Mouse (Mus musculus) embryonic stem cell, embryonic (primary cell): ENCODE data around the gene Cpa2.

ENCODE experiments used
- CTCF ChIA-PET, 4 experiments: fragments of 300-600 bp in 2 of 4; fragments of 350-600 bp in 2 of 4; sonication (Branson Sonifier 250); formaldehyde crosslinking; loops; one replicate each; lab custom pipeline; 2022; ENCODE audit warnings: inconsistent platforms in 2 of 4; lab: Charles Lee
- POLR2A ChIA-PET, 4 experiments: fragments of 300-600 bp in 2 of 4; fragments of 350-600 bp in 2 of 4; sonication (Branson Sonifier 250); formaldehyde crosslinking; loops; one replicate each; lab custom pipeline; 2022; ENCODE audit warnings: antibody characterized with exemption in 4 of 4, inconsistent platforms in 1 of 4; lab: Charles Lee

Gene Cpa2

DNA sequence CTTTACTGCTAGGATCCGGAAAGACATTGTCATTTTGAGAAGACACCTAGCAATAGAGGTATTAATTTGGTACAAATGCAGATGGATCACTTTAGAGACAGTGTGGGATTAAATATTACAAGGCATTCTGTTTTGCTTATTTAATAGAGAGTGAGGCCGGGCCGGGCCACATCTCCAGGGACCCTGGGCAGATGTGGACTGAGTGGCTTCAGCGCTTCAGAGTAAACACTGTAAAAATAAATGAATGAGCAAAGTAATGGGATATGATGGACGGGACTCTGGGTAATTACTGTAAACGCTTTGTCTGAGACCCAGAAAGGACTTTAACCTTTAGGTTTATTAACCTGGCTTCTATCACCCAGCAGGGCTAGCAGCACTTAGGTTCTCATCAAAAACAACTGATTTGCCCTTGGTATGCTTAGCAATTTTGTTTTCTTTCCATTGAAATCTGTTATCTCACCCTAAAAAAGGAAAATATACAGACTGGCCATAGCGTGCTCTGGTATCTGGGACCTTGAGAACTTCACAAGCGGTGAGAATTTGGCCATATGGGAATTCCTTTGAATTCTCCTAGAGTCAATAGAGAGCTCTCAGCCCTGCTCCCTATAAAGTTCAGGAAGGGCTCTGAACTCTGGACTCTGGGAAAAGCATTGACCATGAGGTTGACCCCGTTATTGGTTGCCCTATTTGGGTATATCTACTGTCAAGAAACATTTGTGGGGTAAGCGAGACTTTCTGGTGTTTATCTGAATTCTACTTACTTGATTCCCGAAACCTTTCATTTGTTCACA lies at the start of gene Cpa2:
Gene Cpa2, plus strand, starts transcription at position 574 of the 791 bp plus-strand sequence.
- ChIA-PET CTCF (no interaction called here), POLR2A (interaction anchor here in 1 of 4 experiments (0.7 to 1.4 kb wide), 2 partner anchors 31 kb away, joined by 3 read pairs; partner anchors contain the start of genes Ssmem1 and Tmem209)

DNA sequence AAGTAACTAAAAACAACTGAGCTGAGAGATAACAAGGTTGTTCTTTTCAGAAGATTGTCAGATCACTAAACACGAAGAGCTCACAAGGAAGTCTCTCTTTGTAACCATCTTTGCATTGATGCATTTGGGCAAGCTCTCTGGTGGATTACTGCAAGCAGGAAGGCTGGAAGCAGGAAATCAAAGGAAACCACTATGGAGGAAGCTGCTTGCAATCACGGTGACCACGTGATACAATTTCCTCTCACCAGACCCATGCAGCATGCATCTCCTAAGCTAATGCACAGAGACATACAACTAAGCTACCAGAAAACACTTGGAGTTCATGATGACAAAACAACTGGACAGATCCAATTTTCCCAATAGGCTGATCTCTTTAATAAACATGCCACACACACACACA lies 42.3 kb upstream of the Cpa2 start:
- POLR2A ChIA-PET, result interaction anchor here in 3 of 4 experiments (1.0 to 5.6 kb wide), 10 partner anchors 10 to 108 kb away, joined by 4 to 43 read pairs (median 6); partner anchors contain the start of genes Ssmem1 (in 3 of the 3), Tmem209 (in 3 of the 3) and Zc3hc1 (in 1 of the 3)
- CTCF ChIA-PET, result interaction anchor here in 3 of 4 experiments (0.6 to 0.7 kb wide), 3 partner anchors 10 to 900 kb away, joined by 3 to 4 read pairs (median 3); no protein-coding TSS in a partner anchor

DNA sequence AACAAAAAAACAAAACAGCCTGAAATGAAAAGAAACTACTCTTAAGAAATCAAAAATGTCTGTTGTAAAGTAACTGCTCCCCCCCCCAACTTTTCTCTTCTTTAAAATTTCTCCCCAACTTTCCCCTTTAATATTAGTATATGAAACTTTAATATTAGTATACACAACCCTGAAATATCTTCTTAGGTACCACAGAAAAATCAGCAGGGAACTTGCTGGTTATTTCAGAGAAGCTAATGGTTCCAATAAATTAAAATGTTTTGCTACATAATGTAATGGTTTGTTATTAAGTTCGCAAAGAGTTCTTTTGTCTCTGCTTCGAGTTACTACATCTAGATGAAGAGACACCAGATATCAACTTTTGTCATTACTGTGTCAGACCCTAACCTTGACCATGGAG lies 32.6 kb upstream of the Cpa2 start:
- ChIA-PET CTCF (interaction anchor here in 2 of 4 experiments (0.5 to 2.0 kb wide), 6 partner anchors 27 to 474 kb away, joined by 3 to 7 read pairs (median 3); partner anchors contain the start of genes Cep41 (in 1 of the 2) and Klhdc10 (in 1 of the 2)), POLR2A (interaction anchor here (0.8 to 7.1 kb wide), 90 partner anchors 7 to 862 kb away, joined by 3 to 78 read pairs (median 6); partner anchors contain the start of genes Zc3hc1 (in 3 of the 4), Cep41 (in 2 of the 4), Klhdc10 (in 2 of the 4) and Cpa4 (in 1 of the 4))

DNA sequence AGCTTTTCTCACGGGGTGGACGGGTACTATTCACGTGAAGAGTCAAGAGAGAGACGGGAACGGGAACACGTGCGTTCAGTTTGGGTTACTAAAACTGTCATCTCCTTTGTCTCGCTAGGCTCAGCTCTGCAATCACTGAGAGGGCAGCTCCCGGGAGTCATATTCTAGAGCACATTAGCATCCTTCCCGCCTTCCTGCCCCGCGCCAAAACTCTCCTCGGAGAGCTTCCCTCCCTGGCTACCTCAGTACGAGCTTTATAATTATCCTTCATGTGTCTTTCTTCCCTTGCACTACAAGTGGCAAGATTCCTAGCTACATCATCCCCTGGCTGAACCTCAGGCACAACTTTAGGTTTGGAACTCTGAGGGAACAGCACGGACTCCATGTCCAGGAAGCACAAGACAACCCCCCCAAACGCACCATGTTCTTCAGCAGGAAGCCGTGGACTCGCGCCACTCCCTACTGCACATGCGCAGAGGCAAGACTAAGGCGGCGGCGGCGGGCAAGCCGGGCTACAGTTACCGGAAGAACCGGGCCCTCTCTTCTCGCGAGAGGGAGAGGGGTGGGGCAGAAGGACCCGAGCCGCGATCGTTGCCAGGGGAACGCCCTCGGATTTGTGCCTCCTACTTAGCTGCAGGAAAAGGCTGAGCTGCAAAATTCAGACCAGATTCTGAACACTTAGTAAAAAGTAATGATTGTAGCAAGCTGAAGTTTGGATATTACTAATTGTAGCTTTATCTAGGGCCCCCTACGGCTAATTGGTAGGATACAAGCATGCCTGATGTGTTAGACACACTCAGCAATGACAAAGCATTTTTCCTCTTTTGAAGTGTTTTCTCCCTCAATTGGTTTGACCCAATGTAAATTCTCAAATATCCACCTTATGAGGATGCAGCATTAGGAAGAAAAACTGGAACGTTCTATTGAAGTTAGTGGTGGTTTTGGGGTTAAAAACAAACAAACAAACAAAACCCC lies 31.8 kb upstream of the Cpa2 start, which contains the start of the genes Tmem209 and Ssmem1:
Gene Tmem209, minus strand, starts transcription at position 519 of the 975 bp plus-strand sequence.
Gene Ssmem1, plus strand, starts transcription at position 585 of the 975 bp plus-strand sequence.
- CTCF ChIA-PET, result interaction anchor here (0.5 to 2.0 kb wide), 14 partner anchors 13 to 934 kb away, joined by 3 to 9 read pairs (median 3); partner anchors contain the start of genes Cep41 (in 1 of the 4) and Klhdc10 (in 1 of the 4)
- POLR2A ChIA-PET, result interaction anchor here (0.5 to 7.1 kb wide), 121 partner anchors 8 to 861 kb away, joined by 3 to 78 read pairs (median 4); partner anchors contain the start of genes Zc3hc1 (in 3 of the 4), Cep41 (in 2 of the 4), Klhdc10 (in 2 of the 4) and Cpa2 (in 1 of the 4)

DNA sequence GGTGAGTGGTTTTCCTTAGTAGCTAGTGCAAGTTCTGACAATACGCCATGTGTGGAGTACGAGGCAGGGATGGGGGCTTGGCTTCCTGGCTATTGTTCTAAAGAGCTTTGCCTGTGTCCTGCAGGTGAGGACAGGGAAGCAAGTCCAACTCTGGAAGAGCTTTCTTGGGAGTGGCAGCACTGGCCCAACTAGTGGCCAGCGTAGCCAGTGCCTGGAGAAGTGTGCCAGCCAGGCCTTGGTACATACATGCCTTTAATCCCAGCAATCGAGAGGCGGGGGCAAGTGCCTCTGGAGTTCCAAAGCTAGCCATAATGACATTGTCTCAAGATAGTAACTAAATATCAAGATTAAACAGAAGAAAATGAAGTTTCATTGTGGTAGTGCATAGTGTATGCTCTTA lies 31.1 kb upstream of the Cpa2 start:
- POLR2A ChIA-PET, result interaction anchor here (0.5 to 7.1 kb wide), 89 partner anchors 7 to 860 kb away, joined by 3 to 78 read pairs (median 5); partner anchors contain the start of genes Zc3hc1 (in 3 of the 4), Cep41 (in 2 of the 4), Klhdc10 (in 2 of the 4) and Cpa2 (in 1 of the 4)

DNA sequence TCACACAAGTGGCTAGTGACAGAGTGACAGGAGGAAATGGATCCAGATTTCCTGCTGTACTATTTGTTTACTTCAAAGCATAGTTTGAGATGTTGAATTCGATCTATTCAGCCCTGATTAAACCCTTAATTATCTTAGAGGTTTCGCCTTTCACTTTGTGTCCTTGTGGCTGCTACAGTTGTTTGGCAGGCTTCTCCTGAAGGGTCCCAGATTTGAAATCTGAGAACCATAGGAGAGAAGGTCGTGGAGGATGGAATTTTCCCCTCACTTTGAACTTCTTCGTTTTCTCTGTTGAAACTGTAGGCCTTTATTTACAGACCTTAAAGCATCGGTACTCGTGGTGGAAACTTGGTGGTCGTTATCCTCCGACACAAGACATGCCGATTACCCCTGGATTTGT lies 27.1 kb upstream of the Cpa2 start:
- POLR2A ChIA-PET, result interaction anchor here in 2 of 4 experiments (0.5 to 2.1 kb wide), 5 partner anchors 10 to 87 kb away, joined by 3 to 13 read pairs (median 5); no protein-coding TSS in a partner anchor
- CTCF ChIA-PET, result no interaction called here

More for the DNA sequence above, 31.1 kb upstream of the Cpa2 start:
- CTCF ChIA-PET, result interaction anchor here in 3 of 4 experiments (0.6 to 2.0 kb wide), 10 partner anchors 12 to 1846 kb away, joined by 3 to 9 read pairs (median 3); no protein-coding TSS in a partner anchor

DNA sequence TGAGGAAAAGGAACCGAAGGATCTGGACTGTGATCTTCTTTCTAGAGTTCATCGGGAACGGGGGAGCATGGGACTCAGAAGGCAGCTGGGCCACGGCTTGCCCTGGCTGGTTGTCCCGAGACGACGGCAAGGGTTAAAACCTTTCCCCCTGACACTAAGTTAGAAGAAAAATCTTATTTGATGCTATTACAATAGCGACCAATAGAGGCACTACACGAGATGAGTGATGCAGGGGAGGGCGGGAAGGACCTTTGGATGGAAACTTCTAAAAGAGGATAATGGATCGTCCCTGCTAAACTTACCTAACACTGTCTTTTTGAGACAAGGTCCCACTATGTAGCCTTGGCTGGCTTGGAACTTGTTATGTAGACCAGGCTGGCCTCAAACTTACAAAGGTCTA lies 21.0 kb upstream of the Cpa2 start:
- ChIA-PET POLR2A (interaction anchor here (0.6 to 3.6 kb wide), 8 partner anchors 9 to 59 kb away, joined by 3 to 37 read pairs (median 4); partner anchors contain the start of genes Ssmem1 (in 4 of the 4) and Tmem209 (in 4 of the 4)), CTCF (interaction anchor here in 3 of 4 experiments (0.5 to 1.8 kb wide), 4 partner anchors 15 to 275 kb away, joined by 4 to 8 read pairs (median 5); no protein-coding TSS in a partner anchor)

DNA sequence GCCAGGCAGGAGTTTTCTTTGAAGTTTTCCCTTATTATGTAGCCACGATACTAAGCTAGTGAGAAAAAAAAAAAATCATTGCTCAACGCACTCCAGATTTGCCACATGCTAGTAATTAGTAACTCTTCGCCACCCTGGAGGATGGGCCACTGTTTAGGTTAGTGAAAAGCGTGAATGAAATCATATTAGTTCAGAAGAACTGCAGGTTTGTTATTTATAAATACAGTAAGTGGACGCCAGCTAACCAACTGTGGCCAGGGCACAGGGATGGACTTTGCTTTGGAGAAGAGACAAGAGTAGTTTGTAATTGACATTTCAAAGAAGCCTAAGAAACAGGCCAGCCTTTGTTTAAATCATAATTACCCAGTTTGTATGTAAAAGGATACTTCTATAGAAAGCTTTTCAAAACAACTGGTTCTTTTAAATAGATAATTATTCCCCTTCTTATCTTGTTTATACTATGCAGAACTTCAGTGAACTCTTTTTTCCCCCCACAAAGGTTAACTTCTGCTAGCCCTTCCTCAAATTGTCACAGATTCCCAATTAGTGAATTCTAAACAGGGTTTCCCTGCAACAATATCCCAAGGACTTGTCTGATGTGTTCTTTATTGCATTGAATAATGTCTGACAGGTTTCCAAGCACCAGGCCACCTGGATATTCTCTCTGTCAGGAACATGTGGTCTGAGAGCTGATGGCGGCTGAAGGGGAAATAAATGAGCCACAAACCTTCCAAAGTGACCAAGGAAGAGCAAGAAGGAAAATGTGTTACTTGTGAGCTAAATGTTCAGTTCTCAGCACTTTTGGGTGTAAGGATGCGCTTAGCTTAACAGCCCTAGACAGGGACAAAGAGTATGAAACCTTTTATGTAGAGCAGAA lies 15.7 kb upstream of the Cpa2 start:
- POLR2A ChIA-PET, result interaction anchor here in 3 of 4 experiments (0.5 to 5.6 kb wide), 23 partner anchors 8 to 1149 kb away, joined by 3 to 67 read pairs (median 4); partner anchors contain the start of genes Ssmem1 (in 3 of the 3) and Tmem209 (in 2 of the 3)
- CTCF ChIA-PET, result interaction anchor here in 2 of 4 experiments (1.5 kb wide), 2 partner anchors 10 kb away, joined by 5 to 8 read pairs; no protein-coding TSS in a partner anchor

DNA sequence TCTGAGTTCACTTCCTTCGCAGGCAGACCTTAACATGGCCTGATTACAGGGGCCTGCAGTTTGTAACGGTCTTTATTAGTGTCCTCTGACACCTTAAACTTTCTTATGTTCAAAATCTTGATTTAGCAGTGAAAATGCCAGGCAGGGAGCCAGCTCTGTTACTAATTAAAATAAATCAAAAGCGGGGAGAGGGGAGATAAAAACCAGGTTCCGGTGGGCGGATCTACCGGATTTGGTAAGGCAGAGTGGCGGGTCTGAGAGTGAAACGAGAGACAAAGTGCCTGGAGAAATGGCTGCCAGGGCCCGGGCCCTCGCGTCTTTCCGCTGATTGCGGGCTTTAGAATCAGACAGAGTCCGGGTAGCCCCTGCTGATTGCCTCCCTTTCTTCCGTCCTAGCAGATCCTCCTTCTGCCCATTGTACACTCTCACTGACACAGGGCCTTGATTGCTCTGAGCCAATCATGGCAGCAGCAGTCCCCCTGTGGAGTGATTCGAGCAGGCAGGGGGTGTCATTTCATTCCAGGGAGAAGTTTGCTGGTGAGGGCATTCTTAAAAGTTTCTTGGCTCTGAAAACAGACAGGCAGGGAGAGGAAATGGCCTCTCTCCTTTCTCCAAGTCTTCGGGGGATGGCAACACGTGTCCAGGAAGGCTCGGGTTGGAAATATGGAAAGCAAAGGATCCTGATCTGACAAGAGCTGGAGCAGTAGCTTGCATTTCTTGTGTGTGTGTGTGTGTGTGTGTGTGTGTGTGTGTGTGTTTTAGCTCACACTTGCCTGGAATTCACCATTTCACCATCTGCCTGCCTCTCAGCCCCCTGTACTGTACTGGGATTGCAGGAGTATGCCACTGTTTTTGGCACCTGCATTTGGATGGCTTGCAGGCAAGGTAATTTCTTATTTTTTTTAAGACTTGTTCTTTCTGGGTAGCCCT lies 14.5 kb upstream of the Cpa2 start:
- ChIA-PET POLR2A (interaction anchor here in 3 of 4 experiments (0.6 to 5.6 kb wide), 25 partner anchors 9 to 1150 kb away, joined by 3 to 67 read pairs (median 4); partner anchors contain the start of genes Ssmem1 (in 3 of the 3) and Tmem209 (in 2 of the 3)), CTCF (interaction anchor here in 2 of 4 experiments (1.5 kb wide), 2 partner anchors 9 kb away, joined by 5 to 8 read pairs; no protein-coding TSS in a partner anchor)

DNA sequence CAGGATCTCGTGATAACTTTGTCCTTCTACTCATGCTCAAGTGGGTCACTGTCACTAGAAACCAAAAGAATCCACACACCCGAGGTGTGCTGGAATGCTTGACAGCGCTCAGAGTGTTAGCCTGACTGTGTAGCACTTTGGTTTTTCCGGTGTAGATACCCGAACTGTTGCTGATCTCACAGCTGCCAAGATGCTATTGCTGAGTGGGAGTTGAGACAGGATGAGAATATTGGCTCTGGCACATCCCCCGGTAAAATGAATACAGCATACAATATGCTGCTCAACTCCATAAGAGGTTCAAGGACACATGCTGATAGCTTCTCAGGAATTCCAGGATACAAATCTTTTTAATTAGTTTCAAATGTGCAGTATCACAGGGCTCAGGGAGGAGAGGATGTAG lies 12.6 kb upstream of the Cpa2 start:
- CTCF ChIA-PET, result interaction anchor here in 2 of 4 experiments (0.6 to 1.3 kb wide), 2 partner anchors 454 to 504 kb away, joined by 3 to 8 read pairs; no protein-coding TSS in a partner anchor
- POLR2A ChIA-PET, result interaction anchor here in 3 of 4 experiments (0.6 to 5.6 kb wide), 9 partner anchors 8 to 509 kb away, joined by 3 to 67 read pairs (median 3); partner anchors contain the start of genes Ssmem1 (in 2 of the 3), Tmem209 (in 2 of the 3) and Klhdc10 (in 1 of the 3)

DNA sequence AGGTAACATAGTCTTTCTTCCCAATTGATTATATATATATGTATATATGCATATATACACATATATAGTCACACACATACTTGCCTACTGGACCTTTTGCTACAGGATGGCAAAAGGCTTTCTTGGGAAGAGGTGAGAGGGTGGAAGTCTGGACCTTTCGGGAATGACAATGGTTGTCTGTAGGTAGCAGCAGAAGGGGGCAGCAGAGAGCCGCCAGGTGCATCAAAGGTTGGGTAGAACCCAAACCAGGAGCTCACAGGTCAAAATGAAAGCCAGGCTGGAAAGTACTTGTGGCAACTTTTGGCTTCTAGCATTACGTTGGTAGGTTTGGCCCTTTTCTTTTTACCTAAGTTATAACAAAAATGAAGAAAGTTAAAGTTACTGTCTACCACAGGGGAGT lies 6.0 kb upstream of the Cpa2 start:
- ChIA-PET CTCF (interaction anchor here (0.5 to 1.6 kb wide), 64 partner anchors 9 to 959 kb away, joined by 3 to 21 read pairs (median 4); partner anchors contain the start of genes Ssmem1 (in 2 of the 4), Tmem209 (in 2 of the 4) and Cep41 (in 1 of the 4)), POLR2A (interaction anchor here in 3 of 4 experiments (0.6 to 1.3 kb wide), 10 partner anchors 12 to 591 kb away, joined by 3 to 6 read pairs (median 4); partner anchors contain the start of genes Cep41 (in 1 of the 3), Ssmem1 (in 1 of the 3) and Tmem209 (in 1 of the 3))

DNA sequence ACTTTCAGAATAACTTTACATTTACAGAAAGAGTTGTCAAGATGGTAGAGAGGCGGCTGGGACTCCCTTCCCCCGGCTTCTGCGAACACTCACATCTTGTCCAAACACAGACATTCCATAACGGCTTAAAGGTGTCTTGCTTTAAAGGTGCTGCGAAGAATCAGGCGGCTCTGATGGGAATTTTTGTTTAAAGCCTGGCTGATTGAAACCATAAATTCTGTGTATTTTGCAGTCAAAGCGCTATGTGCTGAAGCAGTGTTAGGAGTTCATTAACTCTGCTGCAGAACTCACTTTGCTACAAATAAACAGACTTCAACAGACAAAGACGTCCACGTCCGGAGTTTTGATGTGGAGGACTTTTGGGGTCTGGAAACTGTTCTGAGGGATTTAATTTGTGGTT lies 3.1 kb upstream of the Cpa2 start:
- POLR2A ChIA-PET, result interaction anchor here in 1 of 4 experiments (0.6 to 1.9 kb wide), 3 partner anchors 15 to 418 kb away, joined by 3 to 9 read pairs (median 4); partner anchors contain the start of genes Ssmem1 and Tmem209
- CTCF ChIA-PET, result interaction anchor here in 1 of 4 experiments (1.0 kb wide), 1 partner anchor 444 kb away, joined by 5 read pairs; no protein-coding TSS in a partner anchor

DNA sequence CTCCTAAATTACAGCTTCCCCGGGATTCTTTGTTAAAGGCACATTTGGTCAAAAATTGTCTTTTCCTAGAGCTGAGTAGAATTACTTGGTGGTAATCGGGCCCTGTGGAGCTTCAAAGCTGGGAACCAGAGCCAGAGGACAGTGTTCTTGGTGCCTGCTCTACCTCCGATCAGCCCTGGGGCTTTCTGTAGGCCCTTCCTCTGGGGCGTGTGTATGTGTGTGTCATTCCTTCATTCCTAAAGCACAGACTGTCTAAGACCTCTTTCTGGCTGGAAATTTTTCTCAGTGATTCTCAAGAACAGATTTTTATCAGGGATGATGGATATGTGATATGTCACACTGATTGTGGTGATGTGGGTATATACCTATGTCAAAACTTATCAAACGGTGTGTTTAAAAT lies 2.6 kb upstream of the Cpa2 start:
- ChIA-PET CTCF (interaction anchor here in 2 of 4 experiments (1.0 to 1.1 kb wide), 2 partner anchors 444 to 494 kb away, joined by 3 to 5 read pairs; no protein-coding TSS in a partner anchor), POLR2A (interaction anchor here in 1 of 4 experiments (0.6 to 1.9 kb wide), 3 partner anchors 14 to 67 kb away, joined by 3 to 9 read pairs (median 4); partner anchors contain the start of genes Ssmem1 and Tmem209)

DNA sequence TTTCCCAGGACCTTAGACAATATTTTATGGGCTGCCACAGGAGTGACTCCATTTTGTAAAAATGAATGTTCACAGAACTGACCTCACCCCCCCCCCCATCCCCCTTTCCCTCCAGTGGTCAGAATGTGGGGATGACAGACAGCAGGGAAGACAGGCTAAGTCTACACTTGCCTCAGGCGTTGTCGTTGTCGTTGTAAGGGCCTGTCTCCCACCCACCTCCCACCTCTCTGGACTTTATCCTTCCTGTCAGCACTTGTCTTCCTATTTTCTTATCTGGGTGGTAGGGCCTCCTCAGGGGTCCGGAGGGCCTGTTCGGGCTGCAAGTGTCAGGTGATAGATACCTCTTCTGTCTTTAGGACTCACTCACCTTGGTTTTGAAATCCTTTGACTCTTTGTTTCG lies 895 bp downstream of the Cpa2 start:
- ChIA-PET CTCF (no interaction called here), POLR2A (interaction anchor here in 1 of 4 experiments (0.6 to 1.4 kb wide), 2 partner anchors 32 to 690 kb away, joined by 3 to 5 read pairs; partner anchors contain the start of genes Ssmem1 and Tmem209)
